ENCODE assay signal across 23 mouse cellular contexts in genomic region chr2:165217361-165218149, GRCm38 (mm10). TPM values are rescaled to one million over a fixed set of nuclear protein-coding genes. Genes with fewer than 3 reads are reported as not detected.
A peak's percentile ranks its signal among the peaks of the same experiment; 100 is the strongest.
DNase-seq lines count a peak whose midpoint lies in the region; ATAC-seq lines count a peak whose summit lies in the region.
"Had no signal": no experiment of that assay in that cellular context is flagged by ENCODE, and none has a peak within 500 bp of the region (broad histone marks: within the 10 kb centered on the region; RNA-seq: fewer than 3 reads in every experiment).

No protein-coding gene starts in this region.

- DNase-seq in cerebellum, postnatal 25 days = peak; percentile 36 to 60
- DNase-seq in cerebellum, adult 9-11 months = no peak
- no peak for DNase-seq in hindbrain, embryonic 10.5 days (ENCODE audit: low spot score)
- peak; percentile 49 for DNase-seq in right cerebral cortex, adult 18-20 months
- DNase-seq in right cerebral cortex, postnatal 36 days (ENCODE audit: low spot score in 2 of 2) = no peak
- no peak for DNase-seq in retina, embryonic 14.5 days (ENCODE audit: low spot score)
- DNase-seq: adrenal gland, postnatal 14 days; cerebellum, adult 18-20 months; embryo, embryonic 11 days; gastrocnemius, adult 2 months; gastrocnemius, postnatal 25 days; heart, adult 11 months; heart, postnatal 14 days had no signal

- WGBS in hindbrain, embryonic 10.5 days = 91% methylated on average over 16 of the region's 16 CpGs
- 92% methylated on average over 16 of the region's 16 CpGs for WGBS in hindbrain, embryonic 12.5 days

- H3K4me1 ChIP-seq in hindbrain, embryonic 10.5 days (replicated peaks) = peaks cover 90% of the 10 kb centered on the region
- H3K4me1 ChIP-seq in hindbrain, embryonic 12.5 days = peaks cover 66% of the 10 kb centered on the region

- H3K9me3 ChIP-seq in hindbrain, embryonic 10.5 days = no peaks in the 10 kb centered on the region
- no peaks in the 10 kb centered on the region for H3K9me3 ChIP-seq in hindbrain, embryonic 12.5 days (replicated peaks)
- H3K9me3 ChIP-seq: embryonic facial prominence, embryonic 15.5 days; heart, embryonic 15.5 days; hindbrain, embryonic 15.5 days had no signal

- no peak overlapping the region for H3K4me3 ChIP-seq in hindbrain, embryonic 10.5 days
- H3K4me3 ChIP-seq in hindbrain, embryonic 12.5 days = no peak overlapping the region
- H3K4me3 ChIP-seq: embryonic facial prominence, embryonic 15.5 days; erythroblast, embryonic 14.5 days; gastrocnemius, adult 2 months; heart, embryonic 15.5 days; hindbrain, embryonic 15.5 days had no signal

- no peak overlapping the region for H3K9ac ChIP-seq in hindbrain, embryonic 12.5 days
- H3K9ac ChIP-seq: embryonic facial prominence, embryonic 15.5 days; heart, embryonic 15.5 days; hindbrain, embryonic 15.5 days had no signal

- peaks cover 98% of the 10 kb centered on the region for H3K27me3 ChIP-seq in hindbrain, embryonic 10.5 days (ENCODE audit: insufficient read depth, poor library complexity, severe bottlenecking)
- peaks cover 65% of the 10 kb centered on the region for H3K27me3 ChIP-seq in hindbrain, embryonic 12.5 days

- H3K27ac ChIP-seq in hindbrain, embryonic 10.5 days = peak overlapping the region; percentile 62
- no peak overlapping the region for H3K27ac ChIP-seq in hindbrain, embryonic 12.5 days
- H3K27ac ChIP-seq: embryonic facial prominence, embryonic 15.5 days; gastrocnemius, adult 2 months; heart, embryonic 15.5 days; hindbrain, embryonic 15.5 days had no signal

- H3K4me2 ChIP-seq in hindbrain, embryonic 12.5 days (replicated peaks) = no peak overlapping the region
- H3K4me2 ChIP-seq: embryonic facial prominence, embryonic 15.5 days; heart, embryonic 11.5 days; heart, embryonic 15.5 days; hindbrain, embryonic 15.5 days had no signal

- H3K36me3 ChIP-seq in hindbrain, embryonic 10.5 days = no peaks in the 10 kb centered on the region
- H3K36me3 ChIP-seq in hindbrain, embryonic 12.5 days = no peaks in the 10 kb centered on the region
- H3K36me3 ChIP-seq: embryonic facial prominence, embryonic 15.5 days; heart, embryonic 15.5 days; hindbrain, embryonic 15.5 days had no signal

- no peak for ATAC-seq in hindbrain, embryonic 12.5 days (ENCODE audit: low FRiP score)
- ATAC-seq: activated CD4-positive, CD25-positive, alpha-beta regulatory T cell, adult 4 months; forebrain, embryonic 16.5 days; intestine, embryonic 16.5 days; Patski had no signal

RNA-seq across cellular contexts. Expression of gene Cdh22, which starts 17.1 kb away (rescaled TPM):
- polyA plus RNA-seq in hindbrain, embryonic 10.5 days (2016; fragmentation: Nextera tagmentation; extraction: Ambion mirVana) = 4.4 and 8.7 TPM in 2 replicates
- 12.3 and 13.5 TPM in 2 replicates for polyA plus RNA-seq in hindbrain, embryonic 12.5 days (2016; fragmentation: Nextera tagmentation; extraction: Ambion mirVana)
- polyA plus RNA-seq: activated CD4-positive, CD25-positive, alpha-beta regulatory T cell, adult 4 months; erythroblast, embryonic 14.5 days; Patski had no signal

Comparison
In these comparisons a context has a peak if more than half of its experiments do, and no peak if none do; other contexts are left out.
1. DNase-seq: peak in cerebellum, postnatal 25 days (2 of 2) and right cerebral cortex, adult 18-20 months (single experiment); none in cerebellum, adult 9-11 months (single experiment), hindbrain, embryonic 10.5 days (single experiment), right cerebral cortex, postnatal 36 days (0 of 2) and retina, embryonic 14.5 days (single experiment).